Mouse (Mus musculus): ENCODE measurements around the gene Ccsap. TPM values are rescaled to one million over a fixed set of nuclear protein-coding genes. Genes with fewer than 3 reads are reported as not detected.
"Not testable (repeated sequence)": the region's sequence is repeated elsewhere in the genome, so short reads cannot be mapped to it uniquely, and the experiment has no call there.

Ccsap gene
- polyA plus RNA-seq, 3 experiments from 2014 or later = 3.3 to 5.1 (median 3.7) TPM

DNA sequence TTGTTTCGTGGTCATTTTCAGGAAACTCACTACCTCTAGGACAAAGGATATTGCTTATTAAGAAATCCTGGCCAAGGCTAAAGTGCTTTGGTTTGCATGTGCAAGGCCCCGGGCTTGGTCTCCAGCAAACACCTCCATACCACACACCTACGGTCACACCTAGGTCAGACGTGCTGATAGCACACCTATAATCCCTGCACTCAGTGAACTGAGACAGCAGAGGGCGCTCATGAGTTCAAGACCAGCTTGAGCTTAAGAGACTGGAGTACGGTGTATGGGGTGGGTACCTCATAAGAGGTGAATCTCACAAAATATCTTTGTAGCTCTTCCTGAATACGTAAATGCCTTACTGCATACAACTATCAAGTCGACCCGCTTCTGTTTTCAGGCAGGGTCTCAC lies 24.6 kb downstream of the Ccsap start:
- peak; percentile 80 for ATAC-seq

GRCm38 (mm10) chr8:123832757-123833156 lies 27.3 kb downstream of the Ccsap start:
- peak; percentile 41 for ATAC-seq

GRCm38 (mm10) chr8:123827523-123827922 lies 32.5 kb downstream of the Ccsap start:
- ATAC-seq = no peak

- ATAC-seq = no peak
Measured at GRCm38 (mm10) chr8:123826758-123827157, 33.3 kb downstream of the Ccsap start.

DNA sequence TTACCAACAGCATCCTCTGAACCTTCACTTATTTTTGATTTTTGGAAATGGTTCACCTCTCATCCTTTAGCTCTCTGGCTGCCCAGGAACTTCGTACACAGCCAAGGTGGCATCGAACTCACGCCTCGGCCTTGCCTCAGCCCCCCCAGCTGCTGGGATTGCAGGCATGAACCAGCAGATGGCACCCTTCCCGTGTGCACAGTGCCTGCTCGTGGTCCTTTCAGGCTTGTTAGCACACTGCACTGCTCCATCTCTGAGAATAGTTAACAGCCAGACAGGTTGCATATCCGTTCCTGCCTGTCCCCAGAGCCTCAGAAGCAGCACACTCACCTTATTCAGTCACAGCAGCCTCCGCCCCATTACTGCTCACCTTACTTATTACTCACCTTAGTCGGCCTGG lies 34.0 kb downstream of the Ccsap start:
- ATAC-seq = no peak

- ATAC-seq = no peak
Measured at GRCm38 (mm10) chr8:123823532-123824123, 36.4 kb downstream of the Ccsap start.

GRCm38 (mm10) chr8:123823111-123823510 lies 36.9 kb downstream of the Ccsap start:
- no peak for ATAC-seq

DNA sequence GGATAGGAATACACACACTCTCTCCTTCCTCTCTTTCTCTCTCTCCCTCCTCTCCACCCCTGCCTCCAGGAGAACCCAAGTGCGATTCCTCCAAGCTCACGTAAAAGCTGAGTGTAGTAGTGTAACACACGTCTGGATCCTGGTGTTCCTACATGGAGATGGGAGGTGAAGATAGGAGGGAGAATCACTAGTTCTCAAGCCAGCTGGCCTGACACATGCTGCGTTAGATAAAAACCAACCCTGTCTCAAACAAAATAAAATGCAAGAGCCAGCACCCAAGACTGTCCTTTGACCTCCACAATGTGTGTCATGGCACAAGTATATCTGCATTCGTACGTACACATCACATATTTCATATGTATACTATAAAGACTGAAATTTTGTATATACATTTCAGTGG lies 39.2 kb downstream of the Ccsap start:
- no peak for ATAC-seq

DNA sequence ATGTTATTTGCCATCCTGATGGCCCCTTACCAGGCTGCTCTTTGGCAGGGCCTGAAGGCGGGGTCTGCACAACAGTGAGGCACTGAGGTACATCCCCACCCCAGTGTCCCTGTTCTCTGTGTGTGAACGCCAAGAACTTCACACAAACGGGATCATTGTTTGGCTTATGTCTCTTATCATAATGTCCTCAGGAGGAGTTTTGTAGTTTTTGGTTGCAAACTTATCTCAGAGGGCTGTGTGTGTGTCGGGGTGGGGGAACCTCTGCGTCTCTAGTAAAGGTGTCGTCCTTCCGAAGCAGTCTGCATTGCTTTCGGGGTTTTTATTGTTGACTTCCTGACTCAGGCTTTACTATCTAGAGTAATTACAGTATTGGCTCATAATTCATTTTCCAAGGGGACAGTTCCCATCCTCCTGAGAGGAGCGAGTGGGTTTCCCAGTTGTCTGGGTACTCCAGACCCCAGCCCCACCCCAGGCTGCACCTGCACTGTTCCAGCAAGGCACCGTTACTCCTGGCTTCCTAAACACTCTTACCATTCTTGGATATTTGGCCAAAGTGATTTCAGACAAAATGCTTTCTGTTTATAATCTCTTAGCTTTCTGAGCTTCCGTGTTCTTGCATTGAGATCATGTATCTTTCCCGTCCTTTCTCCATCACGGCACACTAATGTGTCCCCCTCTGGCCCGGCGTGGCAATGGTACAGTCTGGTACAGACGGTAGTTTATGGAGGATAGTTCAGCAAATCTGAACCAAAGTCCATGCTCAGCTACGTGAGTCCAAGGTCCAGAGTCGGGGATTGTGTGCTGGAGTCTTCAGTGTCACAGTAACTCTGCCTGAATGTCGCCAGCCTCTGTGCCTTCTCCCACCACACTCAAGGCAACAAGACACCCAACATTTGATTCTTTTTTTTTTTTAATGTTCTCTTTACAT lies 40.1 kb downstream of the Ccsap start:
- no peak for ATAC-seq

DNA sequence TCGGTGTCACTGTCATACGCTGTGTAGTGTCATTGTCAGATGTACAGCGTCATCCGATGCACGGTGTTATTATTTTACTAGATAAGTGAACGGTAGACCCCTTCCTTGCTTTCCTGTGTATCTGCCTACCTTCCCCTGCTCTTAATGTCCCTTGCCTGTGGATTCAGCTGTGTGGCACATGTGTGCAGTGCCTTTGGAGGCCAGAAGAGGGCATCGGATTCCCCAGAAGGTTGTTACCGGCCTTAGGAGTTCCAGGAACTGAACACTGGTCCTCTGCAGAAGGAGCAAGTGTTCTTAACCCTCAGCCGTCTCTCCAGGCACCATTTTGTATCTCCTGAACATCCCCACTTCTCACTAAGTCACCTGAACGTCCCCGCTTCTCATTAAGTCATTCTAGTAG lies 42.3 kb downstream of the Ccsap start:
- ATAC-seq = no peak

DNA sequence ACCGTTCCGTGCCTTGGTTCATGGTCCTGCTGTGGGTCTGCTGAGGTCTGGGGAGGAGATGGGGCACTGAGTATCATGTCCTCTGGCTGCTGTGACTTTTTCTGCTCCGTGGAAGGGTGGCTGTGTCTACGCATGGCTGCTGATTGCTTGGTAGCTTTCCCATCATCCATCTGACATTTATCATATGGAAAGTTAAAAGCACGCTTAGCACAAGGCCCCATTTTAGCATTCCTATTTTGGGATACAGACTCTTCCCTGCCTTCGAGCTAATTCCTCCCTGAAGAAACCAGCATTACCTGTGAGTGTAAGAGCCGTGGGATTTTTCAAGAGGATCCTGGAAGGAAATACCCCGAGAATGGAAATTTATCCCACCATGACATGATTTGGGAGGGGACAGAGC lies 43.1 kb downstream of the Ccsap start:
- ATAC-seq = no peak

DNA sequence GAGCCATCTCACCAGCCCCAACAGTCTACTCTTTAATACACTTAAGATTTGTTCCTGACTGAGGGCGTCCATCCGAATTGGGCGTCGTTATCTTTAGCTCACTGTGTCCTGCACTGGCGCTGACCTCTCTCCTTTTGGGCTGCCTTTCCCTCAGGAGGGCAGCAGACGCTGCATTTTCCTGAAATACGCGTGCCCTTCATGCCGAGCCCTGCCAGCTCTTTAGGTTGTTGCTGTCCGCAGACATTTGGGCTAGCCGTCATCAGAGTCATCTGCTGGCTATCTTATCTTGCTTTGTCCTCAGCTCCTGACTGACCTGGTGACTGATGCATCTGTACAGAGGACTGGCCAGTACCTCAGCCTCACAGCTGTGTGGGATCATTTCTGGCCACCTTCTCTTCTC lies 44.7 kb downstream of the Ccsap start:
- ATAC-seq = no peak

GRCm38 (mm10) chr8:123813892-123814266 lies 46.1 kb downstream of the Ccsap start:
- ATAC-seq = no peak

DNA sequence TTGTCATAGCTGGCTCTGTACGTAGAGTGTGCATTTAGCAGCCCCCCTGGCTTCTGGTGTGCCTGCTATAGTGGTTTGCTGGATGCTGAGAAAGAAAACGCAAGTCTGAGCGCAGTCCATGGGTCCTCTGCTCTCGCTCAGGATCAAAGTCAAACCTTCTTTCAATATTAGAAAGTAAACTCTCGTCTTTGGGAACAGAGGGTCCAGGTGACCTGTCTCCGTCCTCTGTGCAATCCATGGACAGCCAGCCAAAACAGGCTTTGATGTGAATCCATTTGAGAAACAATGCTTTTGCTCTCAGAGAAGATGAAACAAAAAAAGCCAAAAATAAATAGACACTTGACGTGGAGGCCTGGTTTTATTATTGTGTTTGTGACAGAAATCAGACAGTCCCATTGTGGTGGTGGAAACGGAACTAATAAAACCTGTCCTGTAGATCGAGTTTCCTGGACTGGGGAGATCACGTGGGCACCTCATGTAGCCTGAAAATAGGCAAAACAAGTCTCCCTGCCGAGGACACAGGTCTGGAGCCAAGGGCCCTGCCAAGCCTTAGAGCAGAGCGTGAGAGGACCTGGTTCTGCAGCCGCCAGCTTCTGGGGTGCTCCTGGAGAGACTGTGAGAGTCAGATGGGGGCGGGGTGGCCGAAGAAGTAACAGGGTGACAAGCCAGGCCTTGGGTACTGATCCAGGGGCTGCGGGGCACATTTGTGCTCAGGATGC lies 46.7 kb downstream of the Ccsap start:
- ATAC-seq = no peak

DNA sequence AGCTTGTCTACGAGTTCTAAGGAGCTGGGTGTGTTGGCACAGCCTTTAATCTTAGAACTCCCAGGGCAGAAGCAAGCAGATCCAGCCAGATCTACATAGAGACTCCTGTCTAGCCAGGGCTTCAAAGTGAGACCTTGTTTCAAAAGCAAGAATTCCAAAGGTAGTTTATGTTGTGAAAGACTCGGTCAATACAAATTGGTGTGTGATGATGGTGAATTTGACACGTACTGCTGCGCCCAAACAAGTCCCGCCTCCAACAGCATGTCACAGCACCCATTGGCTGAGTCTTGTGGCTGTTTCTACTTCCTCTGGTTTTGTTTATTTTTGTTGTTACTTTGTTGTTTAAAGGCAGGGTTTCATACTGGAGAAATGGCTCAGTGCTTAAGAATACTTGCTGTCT lies 47.8 kb downstream of the Ccsap start:
- no peak for ATAC-seq

DNA sequence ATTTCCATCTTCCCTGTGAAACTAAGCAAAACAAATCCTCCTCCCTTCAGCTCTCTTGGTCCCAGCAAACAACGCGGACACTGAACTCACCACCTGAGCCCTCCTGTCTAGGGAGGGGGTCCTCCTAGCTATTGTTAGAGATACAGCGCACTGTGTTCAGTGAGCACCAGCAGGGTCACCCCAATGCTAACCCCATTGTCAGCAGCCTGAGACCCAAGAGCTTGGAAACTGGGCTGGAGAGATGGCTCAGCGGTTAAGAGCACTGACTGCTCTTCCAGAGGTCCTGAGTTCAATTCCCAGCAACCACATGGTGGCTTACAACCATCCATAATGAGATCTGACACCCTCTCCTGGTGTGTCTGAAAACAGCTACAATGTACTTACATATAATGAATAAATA lies 50.7 kb downstream of the Ccsap start:
- ATAC-seq = not testable (repeated sequence)

DNA sequence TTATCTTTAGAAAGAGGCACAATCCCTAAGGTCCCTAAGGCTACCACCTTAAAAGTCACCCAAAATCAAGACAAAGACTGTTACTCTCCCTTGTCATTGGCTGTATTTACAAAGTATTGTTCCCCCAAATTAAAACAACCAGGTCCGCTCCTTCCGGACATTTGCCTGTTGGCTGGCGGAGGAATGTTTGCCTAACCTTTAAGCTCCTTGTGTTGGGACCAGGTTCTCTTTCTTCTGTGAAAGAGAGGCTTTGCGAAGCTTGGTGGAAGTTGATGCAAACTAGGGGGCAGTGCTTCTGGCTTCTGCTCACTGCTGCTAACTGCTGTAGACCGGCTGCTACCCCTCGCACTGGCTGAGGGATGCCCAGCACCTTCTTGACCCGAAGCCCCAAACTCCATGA lies 51.3 kb downstream of the Ccsap start:
- no peak for ATAC-seq

DNA sequence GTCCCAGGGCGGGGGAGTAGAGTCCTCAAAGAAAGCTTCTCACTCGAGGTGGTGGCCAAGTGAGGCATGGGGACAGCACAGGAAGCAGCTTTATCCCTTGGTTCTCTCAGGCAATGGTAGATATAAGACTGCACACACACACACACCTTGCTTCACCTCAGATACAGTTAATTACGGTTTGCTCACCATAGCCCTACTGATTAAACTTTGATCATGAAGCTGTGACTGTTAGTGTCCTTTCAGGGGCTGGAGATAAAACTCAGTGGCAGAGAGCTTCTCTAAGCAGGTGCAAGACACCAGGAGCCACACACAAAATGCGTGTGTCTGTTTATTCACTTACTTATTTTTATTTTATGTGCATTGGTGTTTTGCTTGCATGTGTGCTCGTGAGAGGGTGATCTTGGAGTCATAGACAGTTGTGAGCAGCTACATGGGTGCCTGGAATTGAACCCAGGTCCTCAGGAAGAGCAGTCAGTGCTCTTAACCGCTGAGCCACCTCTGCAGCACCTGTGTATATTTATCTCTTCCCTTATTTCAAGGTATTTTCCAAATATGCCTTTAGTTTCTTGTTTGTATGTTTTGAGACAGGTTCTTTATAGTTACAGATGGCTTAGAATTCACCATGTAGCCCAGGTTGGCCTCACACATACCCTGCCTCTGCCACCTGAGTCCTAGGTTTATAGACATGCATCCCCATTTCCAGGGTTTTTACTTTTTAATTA lies 52.0 kb downstream of the Ccsap start:
- no peak for ATAC-seq

- peak; percentile 69 for ATAC-seq
Measured at GRCm38 (mm10) chr8:123807024-123807431, 53.0 kb downstream of the Ccsap start.

DNA sequence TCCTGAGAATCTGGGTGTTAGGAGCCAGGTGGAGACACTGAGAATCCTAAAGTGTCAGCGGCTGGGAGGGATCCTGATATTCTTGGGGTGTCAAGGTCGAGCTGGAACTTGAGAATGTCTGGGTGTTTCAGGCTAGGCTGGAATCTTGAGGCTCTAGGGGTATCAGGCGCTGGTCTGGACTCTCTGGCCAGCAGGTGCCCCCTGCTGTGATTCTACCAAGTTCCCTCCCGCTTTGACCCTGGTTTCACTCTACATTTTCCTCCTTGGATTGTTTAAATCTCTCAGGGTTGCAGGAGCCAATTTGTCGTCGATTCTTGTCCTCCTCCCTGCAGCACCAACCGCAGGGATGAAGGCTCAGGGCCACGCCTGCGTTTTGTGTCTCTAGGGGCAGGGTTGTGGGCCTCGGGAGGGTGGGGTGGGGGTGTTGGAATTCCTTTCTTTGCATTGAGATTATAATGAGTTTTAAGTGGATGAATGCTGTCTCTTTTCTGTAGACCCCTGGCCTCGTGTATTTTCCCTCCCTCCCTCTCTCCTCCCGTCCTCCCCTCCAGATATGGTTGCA lies 53.6 kb downstream of the Ccsap start:
- no peak for ATAC-seq

GRCm38 (mm10) chr8:123805718-123806373 lies 54.2 kb downstream of the Ccsap start, which contains the start of gene Rab4a:
Rab4a (plus strand) TSS chr8:123805985.
- ATAC-seq = peak; percentile 47

DNA sequence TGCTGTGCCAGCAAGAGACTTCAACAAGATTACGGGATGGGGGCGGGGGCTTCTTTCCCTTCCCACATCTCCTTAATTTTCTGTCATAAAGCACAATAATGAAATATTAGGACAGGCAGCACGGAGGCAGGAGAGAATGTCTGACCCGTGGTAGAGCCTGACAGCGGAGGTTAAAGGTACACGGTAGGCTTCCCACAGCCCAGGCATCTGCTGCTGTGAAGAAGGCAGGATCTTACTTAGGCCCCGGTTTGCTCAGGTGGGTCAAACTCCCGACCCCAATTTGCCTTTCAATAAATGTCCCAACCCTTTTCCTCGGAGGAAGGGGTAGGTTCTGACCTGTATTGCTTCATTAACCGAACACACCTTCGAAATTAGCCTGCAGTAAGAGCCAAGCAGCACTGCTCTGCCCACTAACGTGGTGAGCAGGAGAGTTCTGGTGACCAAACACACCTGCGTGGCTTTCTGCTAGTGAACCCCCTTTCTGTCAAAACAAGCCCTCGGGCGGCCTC lies 54.7 kb downstream of the Ccsap start:
- ATAC-seq = no peak
